Mouse (Mus musculus) cerebellum, postnatal 4 days (tissue): ENCODE results near the gene Ano6.
A peak's percentile ranks its signal among the peaks of the same experiment; 100 is the strongest.

Experiments
- DNase-seq, 2 experiments: peaks; one replicate each; pipeline ENCODE4 v3.0.0; 2022; ENCODE audit warnings: low spot score in 2 of 2, mixed read lengths in 1 of 2

The Ano6 gene

GRCm38 (mm10) chr15:95885953-95886820 lies 95.5 kb downstream of the Ano6 start:
- DNase-seq: no peak

GRCm38 (mm10) chr15:95887365-95887764 lies 96.7 kb downstream of the Ano6 start:
- DNase-seq: no peak

GRCm38 (mm10) chr15:95888556-95888955 lies 97.9 kb downstream of the Ano6 start:
- DNase-seq: no peak

GRCm38 (mm10) chr15:95890368-95890767 lies 99.7 kb downstream of the Ano6 start:
- DNase-seq: no peak

GRCm38 (mm10) chr15:95892171-95892570 lies 101.5 kb downstream of the Ano6 start:
- no peak for DNase-seq

GRCm38 (mm10) chr15:95892929-95893328 lies 102.3 kb downstream of the Ano6 start:
- no peak for DNase-seq

- no peak for DNase-seq
Measured at GRCm38 (mm10) chr15:95895699-95896098, 105.1 kb downstream of the Ano6 start.

GRCm38 (mm10) chr15:95897653-95898052 lies 107.0 kb downstream of the Ano6 start:
- no peak for DNase-seq

GRCm38 (mm10) chr15:95898438-95898837 lies 107.8 kb downstream of the Ano6 start:
- DNase-seq: no peak

GRCm38 (mm10) chr15:95902396-95902795 lies 111.8 kb downstream of the Ano6 start:
- DNase-seq: no peak

- DNase-seq: no peak
Measured at GRCm38 (mm10) chr15:95904247-95904646, 113.6 kb downstream of the Ano6 start.

GRCm38 (mm10) chr15:95906017-95906749 lies 115.5 kb downstream of the Ano6 start:
- no peak for DNase-seq

- DNase-seq: no peak
Measured at GRCm38 (mm10) chr15:95906891-95907290, 116.2 kb downstream of the Ano6 start.

- peak in 1 of 2 experiments; percentile 32 for DNase-seq
Measured at GRCm38 (mm10) chr15:95907337-95907736, 116.7 kb downstream of the Ano6 start.

GRCm38 (mm10) chr15:95907909-95908308 lies 117.3 kb downstream of the Ano6 start:
- no peak for DNase-seq

- DNase-seq: no peak
Measured at GRCm38 (mm10) chr15:95910099-95910780, 119.6 kb downstream of the Ano6 start.

- no peak for DNase-seq
Measured at GRCm38 (mm10) chr15:95914963-95915362, 124.3 kb downstream of the Ano6 start.

- no peak for DNase-seq
Measured at GRCm38 (mm10) chr15:95915477-95915876, 124.8 kb downstream of the Ano6 start.

- no peak for DNase-seq
Measured at GRCm38 (mm10) chr15:95917330-95917729, 126.7 kb downstream of the Ano6 start.

GRCm38 (mm10) chr15:95920047-95920446 lies 129.4 kb downstream of the Ano6 start:
- peak in 1 of 2 experiments; percentile 9 for DNase-seq

GRCm38 (mm10) chr15:95921072-95921471 lies 130.4 kb downstream of the Ano6 start:
- no peak for DNase-seq

- no peak for DNase-seq
Measured at GRCm38 (mm10) chr15:95921639-95922038, 131.0 kb downstream of the Ano6 start.
